Mouse (Mus musculus): Measurements from ENCODE around the gene Olfr38. TPM values are rescaled to one million over a fixed set of nuclear protein-coding genes. Genes with fewer than 3 reads are reported as not detected.

Gene Olfr38
- not detected for total RNA-seq (2021)
- long read RNA-seq, experiment 1, result 0 reads
- long read RNA-seq, experiment 2, result 0 reads

- DNase-seq, result no peak
Measured at GRCm38 (mm10) chr6:42756104-42756503, at the start of gene Olfr38. TSS of gene Olfr38 (plus strand) at chr6:42756404.

- peak; percentile 77 to 86 for DNase-seq
Measured at GRCm38 (mm10) chr6:42709291-42710211, 46.7 kb upstream of the Olfr38 start, which contains the start of gene Tcaf1. TSS of gene Tcaf1 (minus strand) at chr6:42710088.

GRCm38 (mm10) chr6:42714668-42715067, 41.5 kb upstream of the Olfr38 start:
- no peak for DNase-seq

- no peak for DNase-seq
Measured at GRCm38 (mm10) chr6:42717973-42718372, 38.2 kb upstream of the Olfr38 start.

- no peak for DNase-seq
Measured at GRCm38 (mm10) chr6:42739071-42739470, 17.1 kb upstream of the Olfr38 start, which contains the start of gene Olfr453. TSS of gene Olfr453 (plus strand) at chr6:42739371.

- DNase-seq, result no peak
Measured at GRCm38 (mm10) chr6:42742303-42742702, 13.9 kb upstream of the Olfr38 start.

GRCm38 (mm10) chr6:42747846-42748245, 8.4 kb upstream of the Olfr38 start:
- no peak for DNase-seq

- no peak for DNase-seq
Measured at GRCm38 (mm10) chr6:42777066-42777465, 20.9 kb downstream of the Olfr38 start.

- DNase-seq, result no peak
Measured at GRCm38 (mm10) chr6:42784793-42785192, 28.6 kb downstream of the Olfr38 start, which contains the start of gene Olfr452. TSS of gene Olfr452 (plus strand) at chr6:42785093.

GRCm38 (mm10) chr6:42790247-42790948, 34.2 kb downstream of the Olfr38 start:
- DNase-seq, result no peak

GRCm38 (mm10) chr6:42790949-42791556, 34.8 kb downstream of the Olfr38 start:
- DNase-seq, result no peak

GRCm38 (mm10) chr6:42794982-42795381, 38.8 kb downstream of the Olfr38 start:
- DNase-seq, result no peak

GRCm38 (mm10) chr6:42811639-42812038, 55.4 kb downstream of the Olfr38 start, which contains the start of gene Olfr450:
TSS of gene Olfr450 (plus strand) at chr6:42811939.
- DNase-seq, result no peak

Other genes starting within 250 kb of the Olfr38 start
- not detected for gene Olfr455, start 208.8 kb upstream of the Olfr38 start, total RNA-seq (2021)
- not detected for gene Tcaf3, start 158.7 kb upstream of the Olfr38 start, total RNA-seq (2021)
- 1 to 10 TPM; 2.8 to 5.0 TPM for gene Tcaf2, start 111.2 kb upstream of the Olfr38 start, total RNA-seq (2021)
- 1 to 10 TPM; 7.4 to 8.1 TPM for gene Tcaf1, start 46.3 kb upstream of the Olfr38 start, total RNA-seq (2021)
- gene Olfr453, start 17.0 kb upstream of the Olfr38 start, total RNA-seq (2021), result not detected
- gene Olfr452, start 28.7 kb downstream of the Olfr38 start, total RNA-seq (2021), result not detected
- gene Olfr450, start 55.5 kb downstream of the Olfr38 start, total RNA-seq (2021), result not detected
- not detected for gene Olfr449, start 78.0 kb downstream of the Olfr38 start, total RNA-seq (2021)
- gene Olfr448, start 134.0 kb downstream of the Olfr38 start, total RNA-seq (2021), result not detected
- gene Olfr447, start 152.5 kb downstream of the Olfr38 start, total RNA-seq (2021), result not detected
- not detected for gene Olfr446, start 165.0 kb downstream of the Olfr38 start, total RNA-seq (2021)
- gene Olfr444, start 192.7 kb downstream of the Olfr38 start, total RNA-seq (2021), result not detected